Mouse (Mus musculus) small intestine, adult 2 months (tissue): Measurements from ENCODE around the gene Hmgcs1.

ENCODE experiments used
- CTCF ChIP-seq: fragments of 200-500 bp; IDR thresholded peaks from 2 replicates; pipeline ENCODE4 v1.5.1; 2012; ENCODE audit warnings: low read depth, mild to moderate bottlenecking, control low read depth, inconsistent platforms, low read length, moderate library complexity, mixed read lengths; ENCODE audit not compliant: insufficient replicate concordance, insufficient read length; ENCODE audit errors: extremely low read depth
- POLR2A ChIP-seq: fragments of 200-500 bp; IDR thresholded peaks from 2 replicates; pipeline ENCODE4 v1.6.1; 2012; ENCODE audit warnings: low read depth, mild to moderate bottlenecking, control low read depth, inconsistent platforms, low read length, moderate library complexity

- TF ChIP-seq CTCF, result no peak
- no peak for TF ChIP-seq POLR2A
These were observed 14.1 kb downstream of the Hmgcs1 start for GRCm38 (mm10) chr13:119704280-119704679.
